Mouse (Mus musculus): ENCODE results near the gene Zkscan14. TPM values are rescaled to one million over a fixed set of nuclear protein-coding genes. Genes with fewer than 3 reads are reported as not detected.
"Not testable (repeated sequence)": the region's sequence is repeated elsewhere in the genome, so short reads cannot be mapped to it uniquely, and the experiment has no call there.

Zkscan14 gene
- 7.4 and 8.0 TPM in 2 replicates for polyA plus RNA-seq (2015; fragmentation: Nextera tagmentation; extraction: Ambion mirVana)

- Histone ChIP-seq H3K9ac (peak within 1 kb of the TSS; percentile 52), H3K36me3 (no peaks in the 10 kb centered on the region), H3K27me3 (replicated peaks) (no peaks in the 10 kb centered on the region), H3K4me3 (replicated peaks) (peak within 1 kb of the TSS; percentile 76), H3K4me1 (peaks cover 17% of the 10 kb centered on the region), H3K9me3 (no peaks in the 10 kb centered on the region), H3K4me2 (peak within 1 kb of the TSS; percentile 90), H3K27ac (no peak within 1 kb of the TSS; the same call in 1 of the 2 replicates)
- WGBS, result under 1% methylated on average over 37 of the region's 37 CpGs
- ATAC-seq (ENCODE audit: insufficient read depth, low FRiP score, low read depth), result peak; percentile 9; the same call in 1 of the 2 replicates
Measured at GRCm38 (mm10) chr5:145201321-145201991, at the start of gene Zkscan14. Gene Zkscan14, minus strand, starts transcription at chr5:145201868.

GRCm38 (mm10) chr5:145249520-145249919, 47.9 kb upstream of the Zkscan14 start:
- H3K4me3 ChIP-seq (replicated peaks), result no peak overlapping the region
- no peak overlapping the region for H3K4me2 ChIP-seq
- H3K27ac ChIP-seq, result no peak overlapping the region
- H3K27me3 ChIP-seq (replicated peaks), result no peaks in the 10 kb centered on the region
- H3K9ac ChIP-seq, result no peak overlapping the region
- WGBS, result 93% methylated on average over 3 of the region's 3 CpGs
- ATAC-seq (ENCODE audit: insufficient read depth, low FRiP score, low read depth), result no peak
- peaks cover 13% of the 10 kb centered on the region for H3K36me3 ChIP-seq
- no peaks in the 10 kb centered on the region for H3K4me1 ChIP-seq
- H3K9me3 ChIP-seq, result no peaks in the 10 kb centered on the region

GRCm38 (mm10) chr5:145234636-145235035, 33.0 kb upstream of the Zkscan14 start:
- Histone ChIP-seq H3K9ac (no peak overlapping the region), H3K36me3 (peaks cover 32% of the 10 kb centered on the region)
- ATAC-seq (ENCODE audit: insufficient read depth, low FRiP score, low read depth), result no peak

GRCm38 (mm10) chr5:145231893-145232411, 30.3 kb upstream of the Zkscan14 start:
- Histone ChIP-seq H3K4me1 (peaks cover 4% of the 10 kb centered on the region; the same call in 1 of the 2 replicates), H3K27ac (peak overlapping the region; percentile 90), H3K36me3 (peaks cover 13% of the 10 kb centered on the region), H3K27me3 (replicated peaks) (no peaks in the 10 kb centered on the region), H3K4me3 (replicated peaks) (peak overlapping the region; percentile 95), H3K9me3 (no peaks in the 10 kb centered on the region), H3K9ac (peak overlapping the region; percentile 98), H3K4me2 (peak overlapping the region; percentile 79)
- 0% methylated on average over 32 of the region's 49 CpGs for WGBS
- ATAC-seq (ENCODE audit: insufficient read depth, low FRiP score, low read depth), result peak; percentile 64

More at GRCm38 (mm10) chr5:145234636-145235035, 33.0 kb upstream of the Zkscan14 start:
- H3K4me2 ChIP-seq, result no peak overlapping the region
- H3K4me1 ChIP-seq, result peaks cover 4% of the 10 kb centered on the region; the same call in 1 of the 2 replicates
- no peak overlapping the region for H3K4me3 ChIP-seq (replicated peaks)
- H3K9me3 ChIP-seq, result no peaks in the 10 kb centered on the region
- H3K27me3 ChIP-seq (replicated peaks), result no peaks in the 10 kb centered on the region
- H3K27ac ChIP-seq, result no peak overlapping the region

- WGBS, result under 1% methylated on average over 42 of the region's 42 CpGs
- Histone ChIP-seq H3K4me2 (peak within 1 kb of the TSS; percentile 79), H3K9me3 (no peaks in the 10 kb centered on the region), H3K27me3 (replicated peaks) (no peaks in the 10 kb centered on the region), H3K27ac (peak within 1 kb of the TSS; percentile 90), H3K36me3 (peaks cover 12% of the 10 kb centered on the region; the same call in 1 of the 2 replicates), H3K9ac (peak within 1 kb of the TSS; percentile 98), H3K4me3 (replicated peaks) (peak within 1 kb of the TSS; percentile 95), H3K4me1 (peaks cover 4% of the 10 kb centered on the region; the same call in 1 of the 2 replicates)
- ATAC-seq (ENCODE audit: insufficient read depth, low FRiP score, low read depth), result peak; percentile 98
Measured at GRCm38 (mm10) chr5:145231367-145231871, 29.8 kb upstream of the Zkscan14 start, which contains the start of gene Zfp655. Gene Zfp655, plus strand, starts transcription at chr5:145231715.

- peaks cover 4% of the 10 kb centered on the region; the same call in 1 of the 2 replicates for H3K4me1 ChIP-seq
- no peak for ATAC-seq (ENCODE audit: insufficient read depth, low FRiP score, low read depth)
- no peaks in the 10 kb centered on the region for H3K9me3 ChIP-seq
- H3K9ac ChIP-seq, result no peak overlapping the region
- peaks cover 12% of the 10 kb centered on the region; the same call in 1 of the 2 replicates for H3K36me3 ChIP-seq
- no peak overlapping the region for H3K4me3 ChIP-seq (replicated peaks)
- H3K4me2 ChIP-seq, result peak overlapping the region; percentile 79
- no peak overlapping the region for H3K27ac ChIP-seq
- H3K27me3 ChIP-seq (replicated peaks), result no peaks in the 10 kb centered on the region
- 82% methylated on average over 4 of the region's 4 CpGs for WGBS
Measured at GRCm38 (mm10) chr5:145230641-145231040, 29.0 kb upstream of the Zkscan14 start.

GRCm38 (mm10) chr5:145229283-145229682, 27.6 kb upstream of the Zkscan14 start:
- not testable (repeated sequence) for H3K9me3 ChIP-seq; H3K36me3 ChIP-seq; H3K4me1 ChIP-seq; H3K9ac ChIP-seq; H3K4me3 ChIP-seq (replicated peaks); ATAC-seq (ENCODE audit: insufficient read depth, low FRiP score, low read depth); H3K4me2 ChIP-seq; H3K27me3 ChIP-seq (replicated peaks); H3K27ac ChIP-seq
- WGBS, result 85% methylated on average over 6 of the region's 6 CpGs

GRCm38 (mm10) chr5:145226453-145226852, 24.8 kb upstream of the Zkscan14 start:
- no peak overlapping the region for H3K9ac ChIP-seq
- H3K36me3 ChIP-seq, result peaks cover 4% of the 10 kb centered on the region; the same call in 1 of the 2 replicates
- no peaks in the 10 kb centered on the region; the same call in 1 of the 2 replicates for H3K4me1 ChIP-seq
- H3K27ac ChIP-seq, result no peak overlapping the region
- H3K27me3 ChIP-seq (replicated peaks), result no peaks in the 10 kb centered on the region
- no peaks in the 10 kb centered on the region for H3K9me3 ChIP-seq
- ATAC-seq (ENCODE audit: insufficient read depth, low FRiP score, low read depth), result no peak
- no peak overlapping the region for H3K4me3 ChIP-seq (replicated peaks)
- 46% methylated on average over 2 of the region's 2 CpGs for WGBS
- no peak overlapping the region for H3K4me2 ChIP-seq

GRCm38 (mm10) chr5:145223395-145223794, 21.7 kb upstream of the Zkscan14 start:
- Histone ChIP-seq H3K9me3 (no peaks in the 10 kb centered on the region), H3K4me2 (no peak overlapping the region), H3K27ac (no peak overlapping the region), H3K9ac (no peak overlapping the region), H3K4me1 (no peaks in the 10 kb centered on the region), H3K27me3 (replicated peaks) (no peaks in the 10 kb centered on the region), H3K36me3 (peaks cover 22% of the 10 kb centered on the region), H3K4me3 (replicated peaks) (no peak overlapping the region)
- ATAC-seq (ENCODE audit: insufficient read depth, low FRiP score, low read depth), result no peak
- 76% methylated on average over 12 of the region's 12 CpGs for WGBS

- Histone ChIP-seq H3K4me3 (replicated peaks) (no peak overlapping the region), H3K4me1 (no peaks in the 10 kb centered on the region), H3K27me3 (replicated peaks) (no peaks in the 10 kb centered on the region), H3K9me3 (no peaks in the 10 kb centered on the region), H3K4me2 (no peak overlapping the region), H3K27ac (no peak overlapping the region), H3K36me3 (peaks cover 24% of the 10 kb centered on the region), H3K9ac (no peak overlapping the region)
- WGBS, result 78% methylated on average over 5 of the region's 5 CpGs
- ATAC-seq (ENCODE audit: insufficient read depth, low FRiP score, low read depth), result no peak
Measured at GRCm38 (mm10) chr5:145222840-145223239, 21.2 kb upstream of the Zkscan14 start.

- no peak overlapping the region for H3K9ac ChIP-seq
- H3K4me3 ChIP-seq (replicated peaks), result no peak overlapping the region
- no peaks in the 10 kb centered on the region for H3K27me3 ChIP-seq (replicated peaks)
- no peak overlapping the region for H3K27ac ChIP-seq
- H3K4me2 ChIP-seq, result no peak overlapping the region
- ATAC-seq (ENCODE audit: insufficient read depth, low FRiP score, low read depth), result no peak
- no peaks in the 10 kb centered on the region for H3K4me1 ChIP-seq
- no peaks in the 10 kb centered on the region for H3K9me3 ChIP-seq
- 95% methylated on average over 8 of the region's 8 CpGs for WGBS
- H3K36me3 ChIP-seq, result peaks cover 24% of the 10 kb centered on the region
Measured at GRCm38 (mm10) chr5:145219981-145220380, 18.3 kb upstream of the Zkscan14 start.

- Histone ChIP-seq H3K27me3 (replicated peaks) (no peaks in the 10 kb centered on the region), H3K9me3 (no peaks in the 10 kb centered on the region), H3K4me1 (no peaks in the 10 kb centered on the region), H3K4me2 (no peak overlapping the region), H3K4me3 (replicated peaks) (no peak overlapping the region), H3K36me3 (peaks cover 29% of the 10 kb centered on the region), H3K27ac (no peak overlapping the region), H3K9ac (no peak overlapping the region)
- WGBS, result 95% methylated on average over 20 of the region's 20 CpGs
- no peak for ATAC-seq (ENCODE audit: insufficient read depth, low FRiP score, low read depth)
Measured at GRCm38 (mm10) chr5:145218671-145219070, 17.0 kb upstream of the Zkscan14 start.

Measured in stomach, embryonic 15.5 days (tissue).